Mouse (Mus musculus) liver, adult 10 weeks (tissue): ENCODE results near the gene Cox6a1. TPM values are rescaled to one million over a fixed set of nuclear protein-coding genes. Genes with fewer than 3 reads are reported as not detected.

ENCODE experiments used
- polyA plus RNA-seq: library from polyadenylated mRNA; stranded (reverse); fragments of 350-450 nt; fragmentation: Illumina TruSeq; extraction: RNeasy Lipid Tissue Mini Kit (QIAGEN cat#74804); gene quantifications from one replicate; pipeline ENCODE4 v1.2.3, GENCODE M21; 2014; ENCODE audit warnings: low read depth, low replicate concordance

The Cox6a1 gene
- polyA plus RNA-seq: 86.1 TPM

DNA sequence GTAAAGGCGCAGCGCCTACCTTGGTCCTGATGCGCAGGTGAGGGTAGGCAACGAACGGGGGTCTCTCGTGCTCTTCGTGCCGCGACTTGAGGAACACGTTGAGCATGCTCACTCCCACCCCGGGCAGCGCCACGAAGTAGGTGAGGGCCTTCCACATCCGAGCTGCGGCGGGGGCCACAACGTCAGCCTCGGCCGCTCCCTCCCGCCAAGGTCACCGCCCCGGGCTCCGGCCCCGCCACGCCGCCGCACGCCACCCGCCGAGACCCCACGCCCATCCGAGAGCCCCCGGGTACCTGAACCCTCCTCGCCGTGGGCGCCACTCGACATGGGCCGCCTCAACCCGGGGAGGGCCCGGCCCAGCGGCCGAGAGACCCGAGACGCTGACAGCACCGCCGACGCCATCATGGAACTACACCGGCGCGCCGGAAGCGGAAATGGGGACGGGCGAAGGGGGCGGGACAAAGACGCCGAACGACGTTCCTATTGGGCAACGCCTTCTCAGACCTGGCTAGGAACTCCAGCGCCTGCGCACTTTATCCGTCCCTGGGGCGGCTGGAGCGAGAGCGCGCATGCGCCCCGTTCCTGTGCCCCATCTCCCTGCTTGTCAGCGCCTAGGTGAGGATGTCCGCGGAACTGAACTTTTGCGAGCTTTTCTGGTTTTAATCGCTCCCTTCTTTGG is at the start of gene Cox6a1:
Gene Cox6a1 (minus strand): TSS at position 436 of the 679 bp plus-strand sequence.

DNA sequence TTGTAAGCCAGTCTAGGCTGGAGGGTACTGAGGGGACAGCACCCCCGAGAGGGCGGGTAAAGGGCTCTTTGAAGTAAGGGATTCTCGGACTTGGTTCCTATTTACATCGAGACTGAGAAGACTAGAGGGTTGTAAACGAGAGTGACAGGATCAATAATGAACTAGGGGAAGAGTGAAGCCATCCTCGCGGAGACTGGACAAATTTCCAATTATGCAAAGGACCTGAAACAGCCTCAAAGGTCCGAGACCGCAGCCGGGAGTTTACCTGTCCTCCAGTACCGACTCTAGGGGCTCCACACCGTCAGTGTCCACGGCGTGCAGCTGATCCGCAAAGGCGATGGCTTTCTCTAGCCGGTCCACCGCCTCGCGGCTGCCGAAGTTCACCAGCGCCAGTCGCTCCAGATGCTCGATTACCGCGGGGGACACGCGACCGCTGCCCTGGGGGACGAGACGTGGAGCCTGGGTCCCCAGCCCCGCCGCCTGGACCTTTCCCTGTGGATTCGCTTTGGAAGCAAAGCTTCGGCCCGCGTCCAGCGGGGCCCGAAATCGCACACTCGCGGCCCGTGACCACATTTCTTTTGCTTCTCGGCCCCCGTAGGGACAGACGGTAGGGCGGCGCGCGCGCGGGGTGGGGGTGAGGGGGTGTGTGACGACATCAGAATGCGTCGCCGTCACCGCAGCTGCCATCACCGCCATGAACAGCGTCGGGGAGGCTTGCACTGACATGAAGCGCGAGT is 8.0 kb downstream of the Cox6a1 start, which contains the start of the genes Gatc and Triap1:
Gene Gatc (minus strand): TSS at position 602 of the 737 bp plus-strand sequence.
Gene Triap1 (plus strand): TSS at position 649 of the 737 bp plus-strand sequence.

DNA sequence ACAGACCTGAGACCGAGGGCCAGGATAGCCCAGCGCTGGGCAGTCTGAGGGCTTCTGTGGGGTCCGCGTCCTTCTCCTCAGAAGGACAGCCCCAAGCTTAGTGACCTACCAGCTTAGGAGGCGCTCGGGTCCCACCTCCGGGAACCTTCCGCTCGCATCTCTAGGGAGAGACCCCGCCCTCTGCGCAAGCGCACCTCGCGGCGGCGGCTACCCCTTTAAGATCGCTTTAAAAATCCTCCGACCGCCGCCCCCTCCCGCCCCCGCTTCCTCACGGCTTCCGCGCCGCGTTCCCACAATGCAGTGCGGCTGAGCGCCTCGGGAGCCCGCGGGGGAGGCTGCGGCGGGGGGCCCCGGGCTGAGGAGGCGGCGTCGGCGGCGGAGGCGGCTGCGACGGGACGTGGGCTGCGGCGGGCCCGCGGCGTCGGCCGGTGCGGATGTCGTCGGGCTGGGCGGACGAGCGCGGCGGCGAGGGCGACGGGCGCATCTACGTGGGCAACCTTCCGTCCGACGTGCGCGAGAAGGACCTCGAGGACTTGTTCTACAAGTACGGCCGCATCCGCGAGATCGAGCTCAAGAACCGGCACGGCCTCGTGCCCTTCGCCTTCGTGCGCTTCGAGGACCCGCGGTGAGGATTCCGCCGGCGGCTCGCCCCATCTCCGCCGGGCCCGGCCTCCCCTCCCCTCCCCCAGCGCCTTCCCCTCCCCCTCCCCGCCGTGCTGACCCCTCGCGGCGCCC is 21.7 kb downstream of the Cox6a1 start, which contains the start of gene Srsf9:
Gene Srsf9 (plus strand): TSS at position 303 of the 735 bp plus-strand sequence.

DNA sequence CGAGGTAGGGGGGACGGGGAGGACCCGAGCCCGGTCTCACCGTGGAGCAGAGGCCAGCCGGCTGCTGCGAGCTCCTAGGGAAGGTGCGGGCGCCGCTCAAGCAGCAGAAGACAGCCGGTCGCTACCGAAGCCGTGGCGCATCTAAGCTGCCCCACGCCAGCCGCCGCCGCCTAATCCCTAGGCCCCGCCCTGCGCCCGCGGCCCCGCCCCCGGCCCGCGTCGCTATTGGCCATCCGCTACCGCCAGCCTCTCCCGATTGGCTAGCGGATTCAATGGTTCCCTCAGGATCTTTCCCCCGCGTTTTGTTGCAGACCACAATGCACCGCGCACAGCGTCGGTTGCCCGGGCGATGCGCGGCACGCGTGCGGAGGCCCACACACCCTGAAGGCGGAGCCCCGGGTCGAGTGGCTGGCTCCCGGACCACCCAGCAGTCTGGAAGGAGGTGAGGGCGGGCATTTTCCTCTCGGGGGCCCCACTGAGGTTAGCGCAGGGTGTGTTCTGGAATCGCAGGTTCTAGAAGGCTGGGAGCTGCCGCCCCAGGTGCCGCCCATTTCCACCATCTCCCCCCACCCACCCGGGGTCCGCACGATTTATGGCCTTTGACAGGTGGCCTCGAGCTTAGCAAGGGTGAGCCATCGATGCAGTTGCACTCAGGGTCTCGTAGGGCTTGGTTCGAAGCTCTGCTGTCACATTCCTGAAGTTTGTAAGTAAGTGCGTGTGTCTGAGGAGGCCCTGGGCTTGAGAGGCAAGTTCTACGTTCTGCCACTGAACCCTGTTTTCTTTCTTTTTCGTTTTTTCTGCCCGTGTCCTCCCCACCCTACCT is 47.8 kb downstream of the Cox6a1 start, which contains the start of gene Dynll1:
Gene Dynll1 (minus strand): TSS at position 208 of the 823 bp plus-strand sequence.

Other genes with a start within 250 kb of the Cox6a1 start
- gene Acads, start 229.6 kb downstream of the Cox6a1 start, polyA plus RNA-seq: 11.7 TPM
- gene Unc119b, start 214.0 kb downstream of the Cox6a1 start, polyA plus RNA-seq: 4.4 TPM
- gene Mlec, start 190.8 kb downstream of the Cox6a1 start, polyA plus RNA-seq: 26.9 TPM
- not detected for gene Cabp1, start 154.6 kb downstream of the Cox6a1 start, polyA plus RNA-seq
- gene Pop5, start 113.1 kb downstream of the Cox6a1 start, polyA plus RNA-seq: 15.9 TPM
- gene Rnf10, start 76.1 kb downstream of the Cox6a1 start, polyA plus RNA-seq: 28.3 TPM
- gene Coq5, start 69.3 kb downstream of the Cox6a1 start, polyA plus RNA-seq: 13.9 TPM
- gene Dynll1, start 48.0 kb downstream of the Cox6a1 start, polyA plus RNA-seq: 72.8 TPM
- 21.8 TPM for gene Srsf9, start 21.8 kb downstream of the Cox6a1 start, polyA plus RNA-seq
- gene Gatc, start 7.8 kb downstream of the Cox6a1 start, polyA plus RNA-seq: 31.2 TPM
- 8.7 TPM for gene Triap1, start 7.8 kb downstream of the Cox6a1 start, polyA plus RNA-seq
- gene Msi1, start 80.6 kb upstream of the Cox6a1 start, polyA plus RNA-seq: not detected
- gene Pla2g1b, start 117.3 kb upstream of the Cox6a1 start, polyA plus RNA-seq: not detected
- 11.3 TPM for gene Sirt4, start 135.7 kb upstream of the Cox6a1 start, polyA plus RNA-seq
- 5.9 TPM for gene Pxn, start 157.7 kb upstream of the Cox6a1 start, polyA plus RNA-seq
- 31.0 TPM for gene Rplp0, start 210.5 kb upstream of the Cox6a1 start, polyA plus RNA-seq
- 1.6 TPM for gene Gcn1l1, start 216.3 kb upstream of the Cox6a1 start, polyA plus RNA-seq